Mouse (Mus musculus) heart, adult 18-20 months (tissue): Measurements from ENCODE around the gene Piezo1. TPM values are rescaled to one million over a fixed set of nuclear protein-coding genes. Genes with fewer than 3 reads are reported as not detected.

Experiments
- DNase-seq, 2 experiments: peaks; one replicate each; pipeline ENCODE4 v3.0.0; 2021 to 2022; ENCODE audit warnings: mixed read lengths in 1 of 2
- total RNA-seq, 2 experiments: library from RNA; stranded (reverse); gene quantifications; 2 replicates each; pipeline ENCODE4 v1.2.3; 2021

Piezo1 gene
- total RNA-seq, 2 experiments from 2014 or later: 11.4 to 13.3 TPM

- DNase-seq: no peak
These were observed 20.0 kb upstream of the Piezo1 start for GRCm38 (mm10) chr8:122571153-122571552.

DNA sequence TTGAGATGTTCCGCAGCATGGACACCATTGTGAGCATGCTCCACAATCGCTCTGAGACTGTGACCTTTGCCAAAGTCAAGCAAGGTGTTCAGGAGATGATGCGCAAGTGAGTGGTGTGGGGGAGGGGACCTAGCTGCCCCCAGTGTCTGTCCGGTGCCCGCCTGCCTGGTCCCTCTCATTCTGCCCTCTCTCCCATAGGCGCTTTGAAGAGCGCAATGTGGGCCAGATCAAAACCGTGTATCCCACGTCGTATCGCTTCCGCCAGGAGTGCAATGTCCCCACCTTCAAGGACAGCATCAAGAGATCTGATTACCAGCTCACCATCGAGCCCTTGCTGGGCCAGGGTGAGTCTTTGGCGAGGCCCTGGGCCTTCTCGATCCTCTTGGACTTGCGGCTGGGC lies 18.9 kb upstream of the Piezo1 start:
- no peak for DNase-seq

- DNase-seq: no peak
These were observed 18.2 kb upstream of the Piezo1 start for GRCm38 (mm10) chr8:122569329-122569728.

DNA sequence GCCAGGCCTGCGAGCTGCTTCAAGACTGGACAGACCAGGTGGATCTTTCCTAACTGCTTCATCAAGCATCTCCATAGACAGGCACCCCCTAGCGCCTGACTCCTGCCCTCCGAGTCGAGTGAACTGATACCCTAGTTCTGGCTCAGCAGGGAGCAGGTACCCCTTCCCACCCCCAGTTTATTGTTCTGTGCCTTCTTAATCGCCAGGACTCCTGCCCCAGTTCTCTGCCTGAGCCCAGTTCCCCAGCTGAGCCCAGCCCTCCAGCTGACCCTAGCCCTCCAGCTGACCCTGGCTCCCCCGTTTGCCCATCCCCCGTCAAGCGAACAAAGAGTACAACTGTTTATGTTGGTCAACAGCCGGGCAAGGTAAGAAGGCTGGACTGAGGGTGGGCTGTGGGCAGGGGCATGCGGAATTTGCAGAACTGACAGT lies 17.8 kb upstream of the Piezo1 start:
- no peak for DNase-seq

GRCm38 (mm10) chr8:122568109-122568504 lies 17.0 kb upstream of the Piezo1 start:
- no peak for DNase-seq

DNA sequence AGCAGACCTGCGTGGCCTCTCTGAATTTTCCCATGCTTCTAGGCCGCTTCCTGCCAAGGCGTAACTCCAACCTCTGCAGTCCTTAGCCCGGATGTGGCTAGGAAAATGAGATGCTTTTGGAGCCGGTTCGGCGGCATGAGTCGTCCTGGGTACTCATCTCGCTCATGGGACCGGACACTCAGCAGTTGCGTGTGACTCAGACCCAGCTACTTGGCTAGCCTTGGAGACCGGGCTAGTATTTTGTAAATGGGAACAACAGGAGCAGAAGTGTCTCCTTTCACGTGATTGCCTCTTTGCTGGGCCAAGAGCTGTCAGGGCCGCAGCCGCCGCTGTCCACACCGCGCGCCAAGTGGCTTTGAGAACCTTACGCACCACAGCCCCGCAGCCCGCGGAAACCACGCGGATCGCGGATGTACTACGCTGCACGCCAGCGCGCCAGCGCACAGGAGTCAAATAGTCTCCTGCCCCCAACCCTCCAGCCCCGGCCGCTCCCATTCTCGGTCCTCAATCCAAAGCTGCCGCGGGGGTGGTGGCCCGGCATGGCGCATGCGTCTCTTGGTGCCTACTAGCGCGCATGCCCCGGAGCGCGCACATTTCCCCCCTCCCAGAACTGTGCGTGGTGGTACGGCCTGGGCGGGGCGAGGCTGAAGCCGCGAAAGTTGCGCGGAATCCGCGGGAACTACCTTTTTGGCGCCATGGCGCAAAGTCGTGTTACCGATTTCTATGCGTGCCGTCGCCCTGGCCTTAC lies 16.4 kb upstream of the Piezo1 start, which contains the start of gene Cdt1:
Cdt1 (plus strand) TSS at position 655 of the 748 bp plus-strand sequence.
- peak; percentile 96 for DNase-seq

DNA sequence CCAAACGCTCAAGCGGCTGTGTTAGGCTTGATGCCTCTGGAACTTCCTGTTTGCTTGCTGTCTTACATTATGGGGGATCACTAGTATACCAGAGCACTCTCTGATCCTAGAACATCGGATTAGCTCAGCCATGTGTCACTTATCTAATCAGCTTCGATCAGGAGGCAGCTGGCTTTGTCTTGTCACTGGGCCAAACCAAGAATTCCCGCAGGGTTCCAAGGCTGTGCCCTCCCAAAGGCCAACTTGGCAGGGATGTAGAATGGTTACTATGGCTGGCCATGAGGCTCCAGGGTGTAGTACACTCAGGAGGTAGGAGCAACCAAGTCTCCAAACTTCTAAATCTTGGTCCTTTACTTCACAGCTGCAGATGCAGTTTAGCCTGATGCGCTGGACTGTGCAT lies 15.6 kb upstream of the Piezo1 start:
- DNase-seq: peak; percentile 51 to 58

GRCm38 (mm10) chr8:122564363-122565352 lies 13.5 kb upstream of the Piezo1 start:
- peak; percentile 33 to 48 for DNase-seq

- peak in 1 of 2 experiments; percentile 65 for DNase-seq
These were observed 10.1 kb upstream of the Piezo1 start for GRCm38 (mm10) chr8:122561199-122561598.

DNA sequence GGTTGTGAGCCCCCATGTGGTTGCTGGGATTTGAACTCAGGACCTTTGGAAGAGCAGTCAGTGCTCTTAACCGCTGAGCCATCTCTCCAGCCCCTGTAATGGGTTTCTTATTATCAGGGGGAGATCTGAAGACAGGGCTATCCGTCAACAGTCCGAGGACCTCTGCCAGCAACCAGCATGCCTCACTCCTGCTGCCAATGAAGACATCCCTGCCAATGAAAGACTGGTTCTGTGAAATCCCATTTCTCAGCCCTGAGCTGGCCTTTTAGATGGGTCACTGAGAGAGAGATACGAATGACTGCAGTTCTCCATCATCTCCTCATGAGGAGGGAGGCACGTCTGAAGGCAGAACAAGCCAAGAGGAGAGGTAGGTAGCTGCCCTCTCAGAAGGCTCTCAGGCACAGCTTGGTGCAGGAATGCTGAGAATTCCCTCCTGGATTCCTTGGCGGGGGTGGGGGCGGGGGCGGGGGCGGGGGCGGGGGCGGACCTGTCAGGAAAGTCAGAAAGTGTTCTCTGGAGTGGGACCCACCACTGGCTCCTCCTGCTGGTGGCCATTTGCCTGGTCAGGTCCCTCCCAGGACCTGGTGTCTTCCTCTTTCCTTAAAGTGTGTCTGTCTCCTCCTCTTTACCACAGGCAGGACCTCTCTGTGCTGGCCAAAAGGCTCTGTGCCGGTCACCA lies 7.7 kb upstream of the Piezo1 start:
- DNase-seq: no peak

GRCm38 (mm10) chr8:122557248-122558038 lies 6.3 kb upstream of the Piezo1 start:
- no peak for DNase-seq

DNA sequence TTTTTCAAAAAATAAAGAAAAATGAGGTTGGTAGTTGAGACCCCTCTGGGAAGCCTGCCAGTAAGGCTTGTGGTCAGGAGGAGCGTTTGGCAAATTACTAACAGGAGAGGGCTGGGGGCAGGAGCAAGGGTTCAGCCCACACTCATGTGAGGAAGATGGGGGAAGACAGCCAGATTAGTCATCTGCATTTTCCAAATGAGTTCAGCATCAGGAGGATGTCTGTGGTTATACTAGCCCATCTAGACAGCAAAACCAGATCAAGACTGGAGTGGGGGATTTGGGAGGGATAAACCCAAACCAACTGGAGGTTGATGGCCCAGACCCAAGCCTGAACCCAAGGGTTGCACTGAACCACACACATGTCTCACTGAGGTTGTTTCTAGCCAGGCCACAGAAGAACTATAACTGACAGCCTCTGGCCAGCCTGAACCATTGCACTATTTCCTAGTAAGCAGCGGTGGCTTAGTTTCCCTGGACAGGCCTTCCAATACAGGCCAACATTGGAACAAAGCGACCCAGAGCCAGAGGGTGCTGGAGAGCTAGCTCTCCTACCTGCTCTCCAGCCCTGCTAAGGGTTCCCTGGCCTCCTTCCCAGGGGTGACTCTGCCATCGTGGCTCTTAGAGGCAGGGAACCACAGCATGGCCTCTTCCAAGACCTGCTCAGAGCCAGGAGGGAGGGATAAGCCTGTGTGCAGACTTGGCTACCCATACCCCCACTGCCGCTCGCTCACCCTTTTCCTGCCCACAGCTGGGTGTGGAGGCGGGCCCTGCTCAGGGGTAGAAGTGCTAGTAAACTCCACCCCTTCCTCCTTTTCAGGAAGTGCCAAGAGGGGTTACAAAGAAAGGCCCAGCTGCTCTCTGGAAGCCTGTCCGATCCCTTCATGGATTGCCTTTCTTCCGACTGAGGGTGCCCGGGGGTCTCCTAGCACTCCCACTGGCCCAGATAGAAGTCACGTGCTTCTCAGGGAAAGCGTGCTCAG lies 5.2 kb upstream of the Piezo1 start:
- DNase-seq: peak; percentile 63 to 87

DNA sequence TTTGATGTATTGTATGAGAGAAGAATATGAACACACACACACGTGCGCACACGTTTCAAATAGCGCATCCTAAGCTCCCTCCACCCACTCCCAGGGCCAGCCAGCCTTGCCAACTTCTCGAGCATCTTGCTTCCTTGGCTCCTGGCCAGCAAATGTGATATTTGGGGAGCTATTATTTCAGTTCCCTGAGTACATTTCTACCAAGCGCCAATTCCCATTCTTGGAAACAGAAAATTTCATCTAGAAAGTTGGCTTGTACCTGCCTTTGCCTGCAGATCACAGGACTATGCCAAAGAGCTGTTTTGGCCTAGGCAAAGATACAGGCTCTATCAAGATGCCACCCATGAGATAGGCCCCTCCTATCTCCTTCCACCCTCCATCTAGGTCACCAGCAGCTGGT lies 3.7 kb upstream of the Piezo1 start:
- no peak for DNase-seq

DNA sequence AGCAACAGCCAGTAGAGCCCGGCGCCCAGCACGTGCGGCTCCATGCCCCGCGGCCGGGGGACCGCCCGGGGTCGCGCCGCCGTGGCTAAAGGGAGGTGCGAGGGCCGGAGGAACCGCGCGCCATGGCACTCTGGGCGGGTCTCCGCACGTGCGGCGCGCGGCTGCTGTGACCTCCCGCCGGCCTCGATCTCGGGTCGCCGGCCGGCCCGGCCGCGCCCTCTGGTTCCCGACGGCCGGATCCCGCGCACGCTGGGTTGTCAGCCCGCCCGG lies 199 bp downstream of the Piezo1 start:
- DNase-seq: no peak

DNA sequence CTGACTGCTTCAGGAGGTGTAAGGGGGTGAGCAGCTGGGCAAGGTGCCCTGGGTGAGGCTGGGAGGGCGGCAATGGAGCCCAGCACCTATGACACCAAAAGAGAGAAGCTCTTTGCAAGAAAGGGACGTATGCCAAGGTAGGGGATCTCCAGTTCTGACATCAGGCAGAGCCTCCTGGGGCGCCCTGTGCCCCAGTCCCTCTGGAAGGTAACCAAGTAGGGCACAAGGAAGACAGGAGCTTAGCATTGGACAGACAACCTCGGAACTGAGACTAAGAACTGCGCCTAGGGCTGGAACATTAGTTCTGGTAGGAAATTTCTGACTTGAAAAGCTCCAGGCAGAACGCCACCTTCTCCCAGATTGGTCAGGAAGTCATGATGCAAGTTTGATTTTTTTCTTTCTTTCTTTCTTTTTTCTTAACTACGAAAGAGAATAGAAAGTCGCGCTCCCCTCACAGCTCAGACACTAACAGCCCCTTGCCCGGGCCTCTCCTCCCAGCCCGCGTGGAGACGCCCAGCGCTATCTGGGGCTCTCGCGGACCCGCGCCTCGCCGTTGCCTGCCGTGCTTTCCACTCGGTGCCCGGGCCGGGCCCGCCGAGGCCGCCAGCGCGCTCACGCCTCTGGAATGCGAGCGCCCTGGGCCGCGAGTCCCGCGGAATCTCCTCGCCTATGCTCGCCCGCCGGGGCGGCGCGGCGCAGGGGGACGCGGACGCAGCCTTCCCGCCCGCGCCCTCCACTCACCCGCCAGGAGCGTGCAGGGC lies 715 bp downstream of the Piezo1 start:
- DNase-seq: peak; percentile 58 to 72

DNA sequence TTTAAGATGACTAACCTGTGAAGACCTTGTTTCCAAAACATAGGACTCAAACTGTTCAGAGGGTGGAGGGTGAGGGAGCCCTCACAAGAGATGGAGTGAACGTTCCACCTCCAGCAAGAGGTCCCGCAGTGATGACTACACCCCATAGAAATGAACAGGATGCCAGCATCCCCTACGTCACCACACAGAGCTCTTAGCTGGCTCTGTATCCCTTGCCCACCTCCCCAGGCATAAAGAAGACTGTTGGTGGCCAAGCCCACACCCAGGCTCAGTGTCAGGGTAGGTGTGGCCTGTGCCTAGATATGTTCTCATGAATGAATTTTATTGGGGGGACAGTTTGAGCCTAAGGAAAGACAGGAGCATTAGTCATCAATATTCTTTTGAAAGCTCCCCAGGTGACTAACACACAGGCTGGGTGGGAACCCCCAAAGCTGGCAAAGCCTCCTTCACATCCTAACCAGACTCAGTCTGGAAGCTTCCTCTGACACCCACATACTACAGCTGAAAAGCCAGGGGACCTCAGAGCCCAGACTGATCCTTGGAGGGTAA lies 2.2 kb downstream of the Piezo1 start:
- peak in 1 of 2 experiments; percentile 28 for DNase-seq

DNA sequence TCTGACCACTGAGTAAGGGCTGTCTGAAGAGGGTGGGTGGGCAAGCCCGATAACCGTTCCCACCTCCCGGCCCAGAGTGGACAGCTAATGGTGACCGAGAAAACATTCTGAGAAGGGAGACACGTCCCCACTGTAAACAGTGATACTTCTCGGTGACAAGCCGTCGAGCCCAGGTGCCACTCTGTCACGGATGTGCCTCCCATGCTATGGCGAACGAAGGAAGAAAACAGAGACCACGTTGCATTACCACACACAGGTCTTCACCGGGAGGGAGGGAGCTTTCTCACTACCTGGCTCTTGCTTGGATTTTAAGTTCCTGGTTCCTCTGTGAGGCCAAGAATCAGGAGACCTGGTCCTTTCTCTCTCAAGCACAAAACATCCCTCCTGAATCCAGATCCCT lies 2.8 kb downstream of the Piezo1 start:
- no peak for DNase-seq

DNA sequence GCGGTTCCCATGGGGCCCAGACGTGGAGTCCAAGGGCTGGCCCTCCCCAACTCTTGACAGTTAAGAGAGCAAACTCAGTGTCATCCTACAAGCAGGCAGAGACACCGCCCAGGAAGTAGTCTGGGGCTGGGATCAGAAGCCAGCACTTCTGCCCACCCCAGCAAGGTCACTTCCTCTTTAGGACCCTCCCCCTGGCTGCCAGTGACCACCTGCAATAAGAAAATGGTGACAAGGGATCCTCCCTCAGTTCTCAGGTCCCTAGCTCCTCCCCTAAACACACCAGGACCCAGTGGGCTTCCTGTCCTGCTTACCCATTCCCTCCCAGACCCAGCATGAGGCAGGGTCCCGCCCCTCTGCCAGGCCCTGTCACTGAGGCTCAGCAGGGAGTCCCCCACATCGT lies 3.3 kb downstream of the Piezo1 start:
- peak; percentile 48 to 70 for DNase-seq

DNA sequence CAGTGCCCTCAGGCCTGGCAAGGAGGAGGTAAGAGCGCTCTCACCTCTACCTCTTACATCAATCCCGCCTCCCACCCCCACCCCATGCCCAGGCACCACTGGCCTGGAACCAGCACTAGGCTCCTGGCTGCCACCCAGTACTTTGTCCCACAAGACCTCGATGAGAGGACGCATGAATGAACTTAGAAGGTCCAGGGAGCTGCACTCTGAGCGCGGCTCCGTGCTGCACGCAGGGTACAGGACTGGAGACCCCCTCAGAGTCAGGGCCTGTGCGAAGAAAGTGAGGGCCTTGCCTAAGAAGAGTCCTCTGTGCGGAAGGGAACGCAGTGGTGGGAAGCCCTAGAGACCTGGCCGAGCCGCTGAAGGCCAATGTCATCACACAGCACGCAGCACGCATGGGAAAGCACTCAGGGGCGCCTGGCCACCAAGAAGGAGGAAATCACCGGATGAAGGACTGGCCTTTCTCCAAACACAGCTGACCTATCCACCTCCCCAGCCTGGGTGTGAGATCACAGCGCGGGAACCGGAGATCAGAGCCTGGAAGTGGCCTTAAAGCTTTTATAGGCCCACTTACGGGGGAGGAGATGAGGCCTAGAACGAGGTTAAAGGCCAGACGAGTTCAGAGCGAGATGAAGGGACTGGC lies 4.2 kb downstream of the Piezo1 start:
- peak; percentile 80 to 91 for DNase-seq
